Mouse (Mus musculus) E14TG2a.4 (cell line): Measurements from ENCODE around the gene Stk38.

Source experiments
- H3K27me3 ChIP-seq: 2 replicates; pipeline ENCODE4 v1.6.1; 2014; ENCODE audit warnings: low read length, control low read depth; ENCODE audit not compliant: insufficient read depth
- H3K36me3 ChIP-seq: 2 replicates; pipeline ENCODE4 v1.6.1; 2014; ENCODE audit warnings: low read length, control low read depth; ENCODE audit not compliant: insufficient read depth
- H3K4me1 ChIP-seq: replicated peaks from 2 replicates; pipeline ENCODE4 v1.6.1; 2014; ENCODE audit warnings: low read depth, low read length, control low read depth
- H3K4me3 ChIP-seq: replicated peaks from 2 replicates; pipeline ENCODE4 v1.5.1; 2014; ENCODE audit warnings: mild to moderate bottlenecking, low read length
- H3K9me3 ChIP-seq: 2 replicates; pipeline ENCODE4 v1.6.1; 2014; ENCODE audit warnings: low read length, control low read depth
- CTCF ChIP-seq: conservative IDR thresholded peaks from 2 replicates; pipeline ENCODE4 v1.5.1; 2014; ENCODE audit warnings: low read length
- NANOG ChIP-seq: IDR thresholded peaks from 2 replicates; pipeline ENCODE4 v1.6.1; 2014; ENCODE audit warnings: borderline replicate concordance, low read length, mixed read lengths
- POU5F1 ChIP-seq: IDR thresholded peaks from 2 replicates; pipeline ENCODE4 v1.6.1; 2014; ENCODE audit warnings: low read length, borderline replicate concordance

Stk38 gene

GRCm38 (mm10) chr17:29007641-29008325, at the start of gene Stk38:
Stk38 (minus strand) TSS chr17:29007995.
- no peaks in the 10 kb centered on the region for H3K27me3 ChIP-seq
- peaks cover 26% of the 10 kb centered on the region for H3K36me3 ChIP-seq
- peaks cover 66% of the 10 kb centered on the region for H3K4me1 ChIP-seq
- peak within 1 kb of the TSS; percentile 100 for H3K4me3 ChIP-seq
- H3K9me3 ChIP-seq = no peaks in the 10 kb centered on the region
- no peak for TF ChIP-seq POU5F1
- TF ChIP-seq CTCF = no peak
- TF ChIP-seq NANOG = peak; percentile 89

- H3K4me1 ChIP-seq = peaks cover 90% of the 10 kb centered on the region
- H3K4me3 ChIP-seq = peak overlapping the region; percentile 67
- H3K36me3 ChIP-seq = peaks cover 12% of the 10 kb centered on the region; the same call in 1 of the 2 replicates
- no peaks in the 10 kb centered on the region for H3K9me3 ChIP-seq
- TF ChIP-seq CTCF (no peak), POU5F1 (0 out of 2 replicates have a peak, but pooled peaks have one; percentile 5), NANOG (no peak)
- no peaks in the 10 kb centered on the region for H3K27me3 ChIP-seq
Measured at GRCm38 (mm10) chr17:29057361-29057890, 49.6 kb upstream of the Stk38 start.

- TF ChIP-seq CTCF (no peak), NANOG (peak; percentile 25; the same call in 1 of the 2 replicates)
- H3K4me3 ChIP-seq = peak overlapping the region; percentile 67
- H3K27me3 ChIP-seq = no peaks in the 10 kb centered on the region
- H3K4me1 ChIP-seq = peaks cover 91% of the 10 kb centered on the region
- H3K9me3 ChIP-seq = no peaks in the 10 kb centered on the region
- peaks cover 12% of the 10 kb centered on the region; the same call in 1 of the 2 replicates for H3K36me3 ChIP-seq
Measured at GRCm38 (mm10) chr17:29056699-29057151, 48.9 kb upstream of the Stk38 start.

GRCm38 (mm10) chr17:29056207-29056606, 48.4 kb upstream of the Stk38 start:
- no peak for TF ChIP-seq POU5F1
- no peak for TF ChIP-seq NANOG
- no peak for TF ChIP-seq CTCF
- peaks cover 86% of the 10 kb centered on the region for H3K4me1 ChIP-seq
- H3K36me3 ChIP-seq = peaks cover 12% of the 10 kb centered on the region; the same call in 1 of the 2 replicates
- H3K27me3 ChIP-seq = no peaks in the 10 kb centered on the region
- peak overlapping the region; percentile 67 for H3K4me3 ChIP-seq
- H3K9me3 ChIP-seq = no peaks in the 10 kb centered on the region

- Histone ChIP-seq H3K27me3 (no peaks in the 10 kb centered on the region), H3K4me3 (no peak overlapping the region; the same call in 1 of the 2 replicates), H3K4me1 (peaks cover 86% of the 10 kb centered on the region), H3K36me3 (peaks cover 12% of the 10 kb centered on the region; the same call in 1 of the 2 replicates), H3K9me3 (no peaks in the 10 kb centered on the region)
- TF ChIP-seq NANOG (no peak), CTCF (no peak), POU5F1 (no peak)
Measured at GRCm38 (mm10) chr17:29055586-29055985, 47.8 kb upstream of the Stk38 start.

- Histone ChIP-seq H3K36me3 (peaks cover 3% of the 10 kb centered on the region; the same call in 1 of the 2 replicates), H3K4me1 (peaks cover 86% of the 10 kb centered on the region), H3K27me3 (no peaks in the 10 kb centered on the region), H3K9me3 (no peaks in the 10 kb centered on the region), H3K4me3 (no peak overlapping the region)
- TF ChIP-seq CTCF = no peak
- TF ChIP-seq NANOG = no peak
- TF ChIP-seq POU5F1 = no peak
Measured at GRCm38 (mm10) chr17:29054429-29054828, 46.6 kb upstream of the Stk38 start.

- Histone ChIP-seq H3K36me3 (no peaks in the 10 kb centered on the region), H3K9me3 (no peaks in the 10 kb centered on the region), H3K4me1 (peaks cover 84% of the 10 kb centered on the region), H3K4me3 (0 out of 2 replicates have a peak overlapping the region, but pooled peaks have one; percentile 10), H3K27me3 (no peaks in the 10 kb centered on the region)
- no peak for TF ChIP-seq NANOG
- no peak for TF ChIP-seq POU5F1
- TF ChIP-seq CTCF = no peak
Measured at GRCm38 (mm10) chr17:29053841-29054240, 46.0 kb upstream of the Stk38 start.

GRCm38 (mm10) chr17:29053067-29053466, 45.3 kb upstream of the Stk38 start:
- H3K4me1 ChIP-seq = peaks cover 81% of the 10 kb centered on the region
- H3K9me3 ChIP-seq = no peaks in the 10 kb centered on the region
- TF ChIP-seq POU5F1 = no peak
- TF ChIP-seq CTCF = no peak
- TF ChIP-seq NANOG = no peak
- no peaks in the 10 kb centered on the region for H3K27me3 ChIP-seq
- H3K36me3 ChIP-seq = peaks cover 2% of the 10 kb centered on the region
- no peak overlapping the region for H3K4me3 ChIP-seq
